Mouse (Mus musculus): ENCODE measurements at regions not wholly inside any gene's neighbourhood (a gene's known extent, or its start where the extent isn't known, plus 50 kb on each side); places are given as distances from the start of the nearest gene placed in this dataset.

- Histone ChIP-seq H3K4me1 (ENCODE audit: insufficient read depth, low read length) (no peaks in the 10 kb centered on the region), H3K27ac (no peak overlapping the region), H3K4me3 (ENCODE audit: low read length) (no peak overlapping the region), H3K27me3 (ENCODE audit: insufficient read depth, low read length) (no peaks in the 10 kb centered on the region), H3K9ac (replicated peaks; ENCODE audit: low read length) (no peak overlapping the region), H3K4me2 (ENCODE audit: low read depth, low read length) (no peak overlapping the region), H3K36me3 (ENCODE audit: insufficient read depth, low read length) (no peaks in the 10 kb centered on the region), H3K9me3 (ENCODE audit: low read length) (no peaks in the 10 kb centered on the region)
- TF ChIP-seq CTCF (IDR thresholded peaks at IDR 0.05; ENCODE audit: low read depth) = no peak
- ATAC-seq (no peak), DNase-seq (ENCODE audit: low spot score) (no peak)
- 84% methylated on average over 6 of the region's 6 CpGs for WGBS
These were observed 108.8 kb downstream of the Gm9733 start for GRCm38 (mm10) chr3:15223266-15223665.

DNA sequence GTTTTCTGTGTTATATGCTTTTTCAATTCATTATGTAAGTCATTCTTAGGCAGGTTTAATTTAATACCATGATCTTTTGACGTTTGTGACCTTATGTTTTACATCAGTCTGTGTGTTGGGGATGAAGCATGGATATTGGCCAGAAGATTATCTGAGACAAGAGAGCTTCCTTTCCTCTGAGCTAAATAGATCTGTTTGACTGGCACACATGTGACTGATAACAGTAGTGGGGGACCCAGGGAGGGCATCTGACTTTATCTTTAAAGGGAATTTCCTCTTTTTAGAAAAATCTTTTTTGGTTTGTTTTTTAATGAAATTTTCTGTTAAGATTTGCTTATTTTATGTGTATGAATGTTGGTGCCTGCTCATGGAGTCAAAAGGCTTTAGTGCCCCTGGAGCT lies 107.7 kb downstream of the Gm9733 start:
- DNase-seq (ENCODE audit: low spot score) = no peak
- no peak for ATAC-seq
- Histone ChIP-seq H3K4me2 (ENCODE audit: low read depth, low read length) (no peak overlapping the region), H3K4me1 (ENCODE audit: insufficient read depth, low read length) (no peaks in the 10 kb centered on the region), H3K9ac (replicated peaks; ENCODE audit: low read length) (no peak overlapping the region), H3K4me3 (ENCODE audit: low read length) (no peak overlapping the region), H3K27me3 (ENCODE audit: insufficient read depth, low read length) (no peaks in the 10 kb centered on the region), H3K9me3 (ENCODE audit: low read length) (no peaks in the 10 kb centered on the region), H3K36me3 (ENCODE audit: insufficient read depth, low read length) (no peaks in the 10 kb centered on the region), H3K27ac (no peak overlapping the region)
- 59% methylated on average over 1 of the region's 1 CpGs for WGBS
- no peak for TF ChIP-seq CTCF (IDR thresholded peaks at IDR 0.05; ENCODE audit: low read depth)

- 91% methylated on average over 2 of the region's 2 CpGs for WGBS
- Histone ChIP-seq H3K4me1 (ENCODE audit: insufficient read depth, low read length) (no peaks in the 10 kb centered on the region), H3K27ac (no peak overlapping the region)
These were observed 103.5 kb downstream of the Gm9733 start for GRCm38 (mm10) chr3:15228641-15229040.

DNA sequence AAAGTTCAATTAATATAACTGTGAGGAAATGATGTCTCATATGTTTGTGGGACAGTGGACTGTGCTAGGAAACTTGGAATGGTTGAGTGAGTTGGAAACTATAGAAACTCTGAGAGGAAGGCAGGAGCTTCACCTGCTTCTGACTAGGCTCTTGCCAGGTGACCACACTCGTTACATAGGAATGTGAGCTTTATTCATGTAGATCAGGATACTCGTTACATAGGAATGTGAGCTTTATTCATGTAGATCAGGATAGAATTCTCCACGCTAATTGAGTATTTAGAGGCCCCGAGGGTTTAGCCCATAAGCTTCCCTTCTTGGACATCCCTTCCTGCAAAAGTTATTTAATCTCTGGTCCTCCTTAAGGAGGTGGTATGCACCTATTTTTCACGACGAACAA lies 101.9 kb downstream of the Gm9733 start:
- no peaks in the 10 kb centered on the region for H3K36me3 ChIP-seq (ENCODE audit: insufficient read depth, low read length)
- H3K4me3 ChIP-seq (ENCODE audit: low read length) = no peak overlapping the region
- no peak overlapping the region for H3K4me2 ChIP-seq (ENCODE audit: low read depth, low read length)
- 65% methylated on average over 6 of the region's 6 CpGs for WGBS
- no peak for DNase-seq (ENCODE audit: low spot score)
- ATAC-seq = no peak
- no peaks in the 10 kb centered on the region for H3K9me3 ChIP-seq (ENCODE audit: low read length)
- H3K9ac ChIP-seq (replicated peaks; ENCODE audit: low read length) = no peak overlapping the region
- TF ChIP-seq CTCF (IDR thresholded peaks at IDR 0.05; ENCODE audit: low read depth) = no peak
- no peak overlapping the region for H3K27ac ChIP-seq
- no peaks in the 10 kb centered on the region for H3K4me1 ChIP-seq (ENCODE audit: insufficient read depth, low read length)
- no peaks in the 10 kb centered on the region for H3K27me3 ChIP-seq (ENCODE audit: insufficient read depth, low read length)

More at GRCm38 (mm10) chr3:15228641-15229040, 103.5 kb downstream of the Gm9733 start:
- Histone ChIP-seq H3K4me3 (ENCODE audit: low read length) (no peak overlapping the region), H3K36me3 (ENCODE audit: insufficient read depth, low read length) (no peaks in the 10 kb centered on the region), H3K9ac (replicated peaks; ENCODE audit: low read length) (no peak overlapping the region), H3K4me2 (ENCODE audit: low read depth, low read length) (no peak overlapping the region), H3K9me3 (ENCODE audit: low read length) (no peaks in the 10 kb centered on the region), H3K27me3 (ENCODE audit: insufficient read depth, low read length) (no peaks in the 10 kb centered on the region)
- no peak for ATAC-seq
- TF ChIP-seq CTCF (IDR thresholded peaks at IDR 0.05; ENCODE audit: low read depth) = no peak
- no peak for DNase-seq (ENCODE audit: low spot score)

GRCm38 (mm10) chr3:15231433-15231832 lies 100.7 kb downstream of the Gm9733 start:
- Histone ChIP-seq H3K4me2 (ENCODE audit: low read depth, low read length) (no peak overlapping the region), H3K9me3 (ENCODE audit: low read length) (no peaks in the 10 kb centered on the region), H3K9ac (replicated peaks; ENCODE audit: low read length) (no peak overlapping the region), H3K27ac (no peak overlapping the region), H3K36me3 (ENCODE audit: insufficient read depth, low read length) (no peaks in the 10 kb centered on the region), H3K4me1 (ENCODE audit: insufficient read depth, low read length) (no peaks in the 10 kb centered on the region), H3K27me3 (ENCODE audit: insufficient read depth, low read length) (no peaks in the 10 kb centered on the region), H3K4me3 (ENCODE audit: low read length) (no peak overlapping the region)
- 39% methylated on average over 3 of the region's 3 CpGs for WGBS
- ATAC-seq (no peak), DNase-seq (ENCODE audit: low spot score) (no peak)
- TF ChIP-seq CTCF (IDR thresholded peaks at IDR 0.05; ENCODE audit: low read depth) = no peak

GRCm38 (mm10) chr3:15237817-15238432 lies 94.2 kb downstream of the Gm9733 start:
- Histone ChIP-seq H3K4me1 (ENCODE audit: insufficient read depth, low read length) (no peaks in the 10 kb centered on the region), H3K27ac (no peak overlapping the region), H3K4me2 (ENCODE audit: low read depth, low read length) (no peak overlapping the region), H3K9ac (replicated peaks; ENCODE audit: low read length) (no peak overlapping the region), H3K36me3 (ENCODE audit: insufficient read depth, low read length) (no peaks in the 10 kb centered on the region), H3K4me3 (ENCODE audit: low read length) (no peak overlapping the region), H3K9me3 (ENCODE audit: low read length) (no peaks in the 10 kb centered on the region), H3K27me3 (ENCODE audit: insufficient read depth, low read length) (no peaks in the 10 kb centered on the region)
- TF ChIP-seq CTCF (IDR thresholded peaks at IDR 0.05; ENCODE audit: low read depth) = no peak
- ATAC-seq (no peak), DNase-seq (ENCODE audit: low spot score) (no peak)
- WGBS = 80% methylated on average over 5 of the region's 5 CpGs

DNA sequence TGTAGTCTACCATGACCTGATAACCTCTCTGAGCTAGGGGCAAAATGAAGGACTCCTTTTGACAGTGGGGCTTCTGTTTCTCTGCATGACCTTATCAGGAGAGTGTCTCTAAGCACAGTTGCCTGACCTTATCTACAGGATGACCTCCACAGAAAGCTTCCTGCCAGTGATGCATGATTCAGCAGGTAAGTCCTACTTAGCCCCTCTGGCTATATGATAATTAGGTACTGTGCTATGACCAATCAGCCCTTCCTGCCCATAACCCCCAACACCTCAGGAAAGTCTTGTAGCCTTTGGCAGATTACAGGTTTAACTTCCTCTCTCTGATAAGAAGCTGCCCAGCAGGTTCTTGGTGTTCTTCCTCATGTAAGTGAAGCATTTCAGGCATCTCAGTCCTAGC lies 89.7 kb downstream of the Gm9733 start:
- Histone ChIP-seq H3K27me3 (ENCODE audit: insufficient read depth, low read length) (no peaks in the 10 kb centered on the region), H3K9ac (replicated peaks; ENCODE audit: low read length) (no peak overlapping the region), H3K9me3 (ENCODE audit: low read length) (no peaks in the 10 kb centered on the region), H3K4me3 (ENCODE audit: low read length) (no peak overlapping the region), H3K4me2 (ENCODE audit: low read depth, low read length) (no peak overlapping the region), H3K4me1 (ENCODE audit: insufficient read depth, low read length) (no peaks in the 10 kb centered on the region), H3K36me3 (ENCODE audit: insufficient read depth, low read length) (no peaks in the 10 kb centered on the region), H3K27ac (no peak overlapping the region)
- TF ChIP-seq CTCF (IDR thresholded peaks at IDR 0.05; ENCODE audit: low read depth) = no peak
- DNase-seq (ENCODE audit: low spot score) (no peak), ATAC-seq (no peak)
